In genomic region chr1:192109169-192109568, GRCm38 (mm10) we compare ENCODE assay signal across 10 mouse cellular contexts. TPM values are rescaled to one million over a fixed set of nuclear protein-coding genes. Genes with fewer than 3 reads are reported as not detected.
A peak's percentile ranks its signal among the peaks of the same experiment; 100 is the strongest.
DNase-seq lines count a peak whose midpoint lies in the region; TF ChIP-seq lines count a peak whose summit lies in the region.
"Had no signal": no experiment of that assay in that cellular context is flagged by ENCODE, and none has a peak within 500 bp of the region (broad histone marks: within the 10 kb centered on the region; RNA-seq: fewer than 3 reads in every experiment).

No protein-coding gene starts in this region.

- intact Hi-C loops in heart, postnatal 25 days (cut with DNase I): no loop called here

- DNase-seq in heart, adult 11 months: peak; percentile 91
- no peak for DNase-seq in heart, postnatal 25 days (ENCODE audit: low spot score)
- peak; percentile 46 for DNase-seq in MN1 (ENCODE audit: low spot score)
- DNase-seq in brain, adult 2 months (ENCODE audit: low read depth, low spot score): peak; percentile 46
- DNase-seq in kidney, adult 8-10 months: peak; percentile 65 to 78
- no peak for DNase-seq in layer of hippocampus, adult 2 months (ENCODE audit: low spot score in 2 of 2)
- DNase-seq in spleen, postnatal 4 days (ENCODE audit: low spot score in 2 of 2): no peak
- DNase-seq: right cerebral cortex, postnatal 14 days had no signal

- no peak overlapping the region for H3K27ac ChIP-seq in layer of hippocampus, adult 2 months
- H3K27ac ChIP-seq: limb, embryonic 10.5 days had no signal

- no peak for TF ChIP-seq CTCF in layer of hippocampus, adult 2 months (conservative IDR thresholded peaks at IDR 0.05)

- no peak overlapping the region for H3K4me3 ChIP-seq in layer of hippocampus, adult 2 months
- H3K4me3 ChIP-seq: limb, embryonic 10.5 days; myocyte had no signal

RNA-seq across cellular contexts. Expression of gene Traf5, which starts 16.8 kb away (rescaled TPM):
- total RNA-seq in heart, postnatal 25 days (2021): 1 to 10 TPM; 7.0 to 7.5 TPM
- total RNA-seq in layer of hippocampus, adult 2 months (2021): 1 to 10 TPM; 2.0 to 2.7 TPM

RNA-seq across cellular contexts. Expression of gene Rcor3, which starts 28.7 kb away (rescaled TPM):
- total RNA-seq in heart, postnatal 25 days (2021): 10 to 100 TPM; 32.1 to 35.8 TPM
- 10 to 100 TPM; 51.1 to 55.7 TPM for total RNA-seq in layer of hippocampus, adult 2 months (2021)

Comparison
In these comparisons a context has a peak if more than half of its experiments do, and no peak if none do; other contexts are left out.
1. DNase-seq: peak in heart, adult 11 months (single experiment), MN1 (single experiment), brain, adult 2 months (single experiment) and kidney, adult 8-10 months (2 of 2); none in heart, postnatal 25 days (single experiment), layer of hippocampus, adult 2 months (0 of 2) and spleen, postnatal 4 days (0 of 2).